Mouse (Mus musculus) heart, embryonic 11.5 days (tissue): Measurements from ENCODE around the gene Syngr3. TPM values are rescaled to one million over a fixed set of nuclear protein-coding genes. Genes with fewer than 3 reads are reported as not detected.

Experiments
- polyA plus RNA-seq: library from polyadenylated mRNA; unstranded; fragments of >200 nt; fragmentation: Nextera tagmentation; extraction: Ambion mirVana; gene quantifications from 2 replicates; pipeline ENCODE4 v1.2.1, GENCODE M21; 2014

Syngr3 gene
- polyA plus RNA-seq, 1 experiment from 2014 or later: 0.39 TPM

Other genes starting within 250 kb of the Syngr3 start
- 0.86 and 1.6 TPM in 2 replicates for gene Dnase1l2, start 246.8 kb downstream of the Syngr3 start, polyA plus RNA-seq
- gene E4f1, start 219.6 kb downstream of the Syngr3 start, polyA plus RNA-seq: 14.0 and 17.6 TPM in 2 replicates
- 75.8 and 77.2 TPM in 2 replicates for gene Pgp, start 219.6 kb downstream of the Syngr3 start, polyA plus RNA-seq
- gene Bricd5, start 216.1 kb downstream of the Syngr3 start, polyA plus RNA-seq: 0.21 and 0.42 TPM in 2 replicates
- gene Mlst8, start 210.9 kb downstream of the Syngr3 start, polyA plus RNA-seq: 17.5 and 20.9 TPM in 2 replicates
- gene Caskin1, start 201.4 kb downstream of the Syngr3 start, polyA plus RNA-seq: 0.40 and 0.49 TPM in 2 replicates
- 72.3 and 80.1 TPM in 2 replicates for gene Traf7, start 162.0 kb downstream of the Syngr3 start, polyA plus RNA-seq
- 1.1 and 1.9 TPM in 2 replicates for gene Rab26, start 155.7 kb downstream of the Syngr3 start, polyA plus RNA-seq
- gene Pkd1, start 140.1 kb downstream of the Syngr3 start, polyA plus RNA-seq: 8.9 and 9.2 TPM in 2 replicates
- gene Tsc2, start 57.3 kb downstream of the Syngr3 start, polyA plus RNA-seq: 46.7 and 50.6 TPM in 2 replicates
- gene Nthl1, start 57.3 kb downstream of the Syngr3 start, polyA plus RNA-seq: 9.1 and 9.8 TPM in 2 replicates
- 52.7 and 58.0 TPM in 2 replicates for gene Slc9a3r2, start 39.6 kb downstream of the Syngr3 start, polyA plus RNA-seq
- gene Npw, start 31.5 kb downstream of the Syngr3 start, polyA plus RNA-seq: not detected in 2 replicates
- 19.7 and 22.0 TPM in 2 replicates for gene Zfp598, start 20.3 kb downstream of the Syngr3 start, polyA plus RNA-seq
- 36.7 and 39.0 TPM in 2 replicates for gene Gfer, start 6.2 kb upstream of the Syngr3 start, polyA plus RNA-seq
- 0.49 and 1.1 TPM in 2 replicates for gene Noxo1, start 6.3 kb upstream of the Syngr3 start, polyA plus RNA-seq
- 50.9 and 54.8 TPM in 2 replicates for gene Tbl3, start 17.7 kb upstream of the Syngr3 start, polyA plus RNA-seq
- gene Rnf151, start 28.1 kb upstream of the Syngr3 start, polyA plus RNA-seq: not detected in 2 replicates
- 1,091 and 1,195 TPM in 2 replicates for gene Rps2, start 28.2 kb upstream of the Syngr3 start, polyA plus RNA-seq
- gene Ndufb10, start 34.5 kb upstream of the Syngr3 start, polyA plus RNA-seq: 373 and 401 TPM in 2 replicates
- gene Rpl3l, start 37.9 kb upstream of the Syngr3 start, polyA plus RNA-seq: 0.40 and 0.44 TPM in 2 replicates
- gene Msrb1, start 46.7 kb upstream of the Syngr3 start, polyA plus RNA-seq: 19.5 and 20.9 TPM in 2 replicates
- gene Hs3st6, start 63.0 kb upstream of the Syngr3 start, polyA plus RNA-seq: 0.34 TPM in 1 of 2 replicates, not detected in the other
- gene Meiob, start 114.3 kb upstream of the Syngr3 start, polyA plus RNA-seq: not detected in 2 replicates
- 42.6 and 48.8 TPM in 2 replicates for gene Hagh, start 150.2 kb upstream of the Syngr3 start, polyA plus RNA-seq
- gene Fahd1, start 160.4 kb upstream of the Syngr3 start, polyA plus RNA-seq: 38.0 and 39.5 TPM in 2 replicates
- gene Igfals, start 176.0 kb upstream of the Syngr3 start, polyA plus RNA-seq: 0.14 TPM in 1 of 2 replicates, not detected in the other
- 42.3 and 43.3 TPM in 2 replicates for gene Nubp2, start 196.4 kb upstream of the Syngr3 start, polyA plus RNA-seq
- gene Spsb3, start 196.7 kb upstream of the Syngr3 start, polyA plus RNA-seq: 25.2 and 26.5 TPM in 2 replicates
- gene Eme2, start 205.1 kb upstream of the Syngr3 start, polyA plus RNA-seq: 15.3 and 19.3 TPM in 2 replicates
- gene Mrps34, start 205.2 kb upstream of the Syngr3 start, polyA plus RNA-seq: 85.6 and 92.1 TPM in 2 replicates
- 35.7 and 37.9 TPM in 2 replicates for gene Nme3, start 206.5 kb upstream of the Syngr3 start, polyA plus RNA-seq
- gene Mapk8ip3, start 247.0 kb upstream of the Syngr3 start, polyA plus RNA-seq: 33.0 and 34.2 TPM in 2 replicates